Mouse (Mus musculus) B cell, adult 2 months (primary cell): ENCODE results near the gene Nelfb.

ENCODE experiments used
- DNase-seq, 2 experiments: peaks; one replicate each; pipeline ENCODE4 v3.0.0; 2022

The Nelfb gene

DNA sequence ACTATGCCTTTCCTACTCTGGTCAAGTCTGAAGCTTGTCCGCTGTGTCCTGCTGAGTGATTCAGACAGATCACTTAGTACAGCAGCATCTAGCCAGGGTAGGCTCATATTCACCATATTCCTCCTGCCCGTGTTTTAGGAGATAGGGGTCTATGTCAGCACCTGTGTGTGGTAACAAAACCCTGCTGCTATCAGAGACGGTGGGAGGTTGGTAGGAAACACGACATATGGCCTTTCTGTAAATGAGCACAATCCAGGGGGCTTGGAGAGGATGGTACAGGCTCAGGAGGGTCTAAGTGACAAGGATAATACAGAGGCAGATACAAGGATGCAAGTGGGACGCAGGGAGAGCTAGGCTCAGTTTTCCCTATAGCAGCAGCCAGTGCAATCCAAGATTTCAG, 18.3 kb upstream of the Nelfb start:
- DNase-seq = no peak

DNA sequence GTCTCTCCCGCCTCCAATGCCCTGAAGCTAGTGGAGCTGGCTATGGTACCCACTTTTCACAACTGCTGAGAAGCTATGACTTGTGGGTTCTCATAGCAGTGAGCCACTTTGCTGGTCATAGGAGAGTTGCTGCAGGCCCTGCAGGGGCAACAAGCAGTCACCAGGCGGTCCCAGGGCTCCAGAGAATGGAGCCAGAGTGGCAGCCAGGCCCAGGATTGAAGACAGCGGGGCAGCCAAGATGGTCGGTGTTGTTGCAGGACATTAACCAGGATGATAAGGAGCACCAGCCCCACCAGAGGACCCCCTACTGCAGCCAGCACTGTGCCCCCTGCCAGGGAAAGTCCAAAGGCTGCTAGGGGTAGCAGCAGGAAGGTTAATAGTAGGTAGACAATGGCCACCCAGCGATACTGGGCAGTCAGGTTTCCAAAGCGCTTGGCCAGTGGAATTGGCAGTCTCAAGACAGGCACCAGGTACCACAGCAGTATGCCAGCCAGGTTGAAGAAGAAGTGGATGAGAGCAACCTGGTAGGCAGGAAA, 17.8 kb upstream of the Nelfb start:
- DNase-seq = no peak

DNA sequence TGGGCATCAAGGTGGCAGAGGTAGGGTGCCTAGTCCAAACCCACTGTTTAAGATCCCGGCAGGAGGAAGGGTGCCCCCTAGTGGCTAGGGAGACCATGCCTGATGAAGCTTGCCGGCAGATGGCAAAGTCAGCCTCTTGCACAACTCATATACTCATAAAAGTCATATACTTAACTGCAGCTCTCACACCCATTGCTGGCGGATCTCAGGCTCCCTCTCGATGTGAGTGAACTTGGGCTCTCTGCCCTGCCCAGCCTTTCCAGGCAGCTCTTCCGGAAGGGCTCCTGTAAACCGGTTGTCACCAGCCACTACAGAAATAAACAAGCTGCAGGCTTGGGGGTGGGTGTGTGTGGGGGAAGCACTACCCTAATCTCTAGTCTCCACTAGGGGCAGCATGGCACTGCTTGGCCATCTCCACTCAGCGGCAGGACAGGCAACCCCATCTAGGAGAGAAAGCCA, 17.2 kb upstream of the Nelfb start:
- DNase-seq = peak; percentile 91

DNA sequence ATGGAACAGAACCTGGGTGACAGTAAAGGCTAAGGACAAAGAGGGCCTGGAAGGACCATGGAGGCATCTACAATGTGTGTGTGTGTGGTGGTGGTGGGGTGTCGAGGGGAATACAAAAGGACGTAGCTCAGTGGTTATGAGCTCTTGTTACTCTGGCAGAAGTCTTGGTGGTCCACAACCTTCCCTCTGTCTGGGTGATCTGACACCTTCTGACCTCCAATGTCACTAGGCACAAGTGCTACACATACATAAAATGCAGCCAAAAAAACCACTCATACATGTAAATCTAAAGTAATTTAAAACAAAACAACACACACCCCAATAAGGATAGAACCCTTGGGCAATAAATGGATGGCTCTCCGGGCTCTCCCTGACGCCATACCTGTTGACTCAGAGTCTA, 16.1 kb upstream of the Nelfb start:
- DNase-seq = no peak

DNA sequence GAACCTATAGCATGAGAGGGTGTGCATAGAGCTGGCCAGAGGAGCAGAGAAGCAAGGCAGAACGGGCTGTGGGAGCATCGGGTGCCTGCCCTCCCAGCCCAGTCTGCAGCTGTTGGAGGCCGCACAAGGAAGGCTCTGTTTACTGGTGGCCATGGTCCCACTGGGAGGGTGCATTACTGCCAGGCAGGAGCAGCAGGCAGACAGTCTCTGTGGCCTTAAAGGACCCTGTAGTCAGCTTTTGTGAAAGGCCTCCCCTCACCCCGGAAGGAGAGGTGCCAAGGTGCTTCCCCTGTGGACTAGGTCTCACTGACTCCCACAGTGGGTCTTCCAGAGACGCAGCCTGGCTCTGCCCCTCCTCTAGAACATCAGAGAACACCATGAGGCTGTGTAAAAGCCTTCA, 15.6 kb upstream of the Nelfb start:
- DNase-seq = no peak

DNA sequence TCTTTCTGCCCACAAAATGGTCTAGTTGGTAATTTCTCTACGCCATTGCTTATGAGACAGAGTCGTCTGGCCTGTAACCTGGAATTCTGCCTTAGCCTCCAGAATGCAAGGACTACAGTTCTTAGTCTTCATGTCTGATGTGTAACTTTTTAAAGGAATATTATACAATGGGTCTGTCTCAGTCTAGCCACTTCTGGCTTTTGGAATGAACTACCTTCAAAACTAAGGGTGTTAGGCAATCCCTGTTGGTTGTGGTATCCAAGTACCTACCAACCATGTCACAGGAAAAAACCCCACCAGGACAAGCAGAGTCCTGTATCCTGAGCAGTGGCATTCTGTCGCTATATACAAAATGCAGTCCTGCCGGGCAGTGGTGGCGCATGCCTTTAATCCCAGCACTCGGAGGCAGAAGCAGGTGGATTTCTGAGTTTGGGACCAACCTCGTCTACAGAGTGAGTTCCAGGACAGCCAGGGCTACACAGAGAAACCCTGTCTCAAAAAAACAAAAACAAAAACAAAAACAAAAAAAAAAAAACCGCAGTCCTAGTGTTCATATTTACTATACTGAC, 14.6 kb upstream of the Nelfb start:
- DNase-seq = no peak

DNA sequence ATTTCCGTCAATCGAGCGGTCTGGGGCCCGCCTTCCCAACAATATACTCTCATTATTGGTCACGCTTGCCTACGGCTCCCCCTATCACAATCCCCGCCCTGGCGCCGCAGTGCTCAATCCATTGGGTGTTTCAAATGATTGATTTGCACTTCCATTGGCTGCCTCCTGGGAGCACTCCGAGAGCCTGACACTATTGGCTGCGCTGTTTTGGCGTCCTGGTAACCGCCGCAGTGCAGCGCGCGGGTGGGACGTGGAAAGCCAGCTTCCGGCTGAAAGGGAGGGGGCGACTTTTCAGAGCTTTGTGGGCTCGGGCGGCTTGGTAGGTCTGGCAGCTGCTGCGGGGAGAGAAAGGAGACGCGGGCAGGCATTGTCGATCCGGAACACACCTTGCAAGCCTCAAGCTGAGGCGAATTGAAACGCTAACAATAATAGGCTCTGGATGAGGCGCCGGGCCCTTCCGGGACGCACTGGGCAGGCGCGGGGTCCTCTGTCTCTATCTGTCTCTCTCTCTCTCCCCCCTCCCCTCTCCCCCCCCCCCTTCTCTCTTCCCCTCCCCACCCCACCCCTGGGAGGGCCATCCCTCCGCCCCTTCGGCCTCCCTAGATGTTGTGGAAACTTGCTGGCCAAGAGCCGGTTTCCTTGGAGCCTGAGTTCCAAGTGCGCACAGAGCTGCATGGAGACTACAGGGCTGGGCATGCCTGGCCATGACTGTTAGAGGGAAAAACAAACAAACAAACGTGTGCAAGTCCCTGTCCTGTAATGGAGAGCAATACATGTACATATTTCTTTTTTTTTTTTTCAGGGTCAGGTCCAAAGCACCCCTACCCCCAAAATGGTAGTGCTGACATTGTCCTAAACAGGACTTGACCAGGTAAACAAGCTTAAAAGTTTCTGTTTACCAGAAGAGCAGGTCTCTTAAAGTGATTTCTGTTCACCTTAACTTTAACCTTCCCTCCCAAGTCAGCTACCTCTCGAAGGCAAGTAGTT, 13.8 kb upstream of the Nelfb start:
- DNase-seq = peak; percentile 94 to 97

DNA sequence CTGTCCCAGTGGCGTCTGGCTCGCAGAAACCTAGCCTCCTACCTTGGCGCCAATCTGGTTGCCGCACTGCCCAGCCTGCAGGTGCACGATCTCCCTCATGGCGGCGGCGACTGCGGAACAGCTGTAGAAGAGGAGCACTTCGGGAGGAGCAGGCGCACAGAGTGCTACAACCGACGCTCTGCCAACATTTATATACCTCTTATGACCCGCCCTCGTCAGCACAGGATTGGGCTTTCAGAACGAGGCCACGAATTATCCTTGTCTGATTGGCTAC, 13.1 kb upstream of the Nelfb start, which contains the start of gene Tubb4b:
TSS of gene Tubb4b (minus strand) at position 211 of the 274 bp plus-strand sequence.
- no peak for DNase-seq

DNA sequence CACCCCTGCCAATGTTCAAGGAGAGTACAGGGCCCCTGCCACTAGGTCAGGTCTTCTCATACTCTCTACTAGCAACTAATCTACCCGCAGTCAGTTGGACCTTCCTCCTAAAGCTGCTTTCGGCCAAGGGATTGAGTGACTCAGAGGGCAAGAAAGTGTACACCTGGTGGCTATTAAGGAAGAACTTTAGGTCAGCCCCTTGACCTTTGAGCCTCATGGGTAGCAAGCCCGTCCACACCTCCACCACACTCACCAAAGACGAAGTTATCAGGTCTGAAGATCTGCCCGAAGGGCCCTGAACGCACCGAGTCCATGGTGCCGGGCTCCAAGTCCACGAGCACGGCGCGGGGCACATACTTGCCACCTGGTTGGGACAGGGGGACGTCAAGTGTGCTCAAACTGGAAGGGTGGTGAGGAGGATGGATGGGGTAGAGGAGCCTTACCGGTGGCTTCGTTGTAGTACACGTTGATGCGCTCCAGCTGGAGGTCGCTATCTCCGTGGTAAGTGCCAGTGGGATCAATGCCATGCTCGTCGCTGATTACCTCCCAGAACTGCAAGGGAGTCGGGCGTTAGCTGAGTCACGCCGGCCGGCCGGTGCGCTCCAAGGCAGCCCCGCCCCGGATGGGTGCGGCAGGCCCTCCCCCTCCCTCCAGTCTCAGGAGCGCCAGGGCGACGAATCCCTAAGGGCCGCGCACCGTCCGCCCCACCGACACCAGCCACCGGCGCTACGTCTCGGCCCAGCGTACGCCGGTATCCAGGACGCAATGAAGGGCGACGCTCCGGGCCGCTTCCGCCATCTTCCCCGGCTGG, 12.6 kb upstream of the Nelfb start:
- DNase-seq = peak in 1 of 2 experiments; percentile 79

DNA sequence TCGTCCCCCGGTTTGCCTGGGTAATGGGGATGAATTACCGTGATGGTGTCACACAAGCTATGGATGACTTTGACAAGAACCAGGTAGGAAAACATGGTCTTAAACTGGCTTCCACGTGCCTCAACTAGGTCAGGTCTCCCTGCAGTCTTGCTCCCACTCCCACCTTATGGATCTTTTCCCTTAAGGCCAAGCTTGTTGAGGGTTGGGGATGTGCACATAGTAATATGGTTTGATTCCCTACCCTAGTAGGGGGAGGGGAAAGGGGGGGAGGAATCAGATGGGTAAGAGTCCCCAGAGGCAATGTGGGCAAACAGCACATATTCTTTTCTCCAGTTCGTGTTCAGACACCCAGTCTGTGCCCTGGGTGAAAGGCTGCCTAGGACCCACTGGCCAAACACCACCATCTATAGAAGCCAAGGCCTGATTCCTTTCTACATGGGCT, 10.1 kb upstream of the Nelfb start:
- DNase-seq = no peak

DNA sequence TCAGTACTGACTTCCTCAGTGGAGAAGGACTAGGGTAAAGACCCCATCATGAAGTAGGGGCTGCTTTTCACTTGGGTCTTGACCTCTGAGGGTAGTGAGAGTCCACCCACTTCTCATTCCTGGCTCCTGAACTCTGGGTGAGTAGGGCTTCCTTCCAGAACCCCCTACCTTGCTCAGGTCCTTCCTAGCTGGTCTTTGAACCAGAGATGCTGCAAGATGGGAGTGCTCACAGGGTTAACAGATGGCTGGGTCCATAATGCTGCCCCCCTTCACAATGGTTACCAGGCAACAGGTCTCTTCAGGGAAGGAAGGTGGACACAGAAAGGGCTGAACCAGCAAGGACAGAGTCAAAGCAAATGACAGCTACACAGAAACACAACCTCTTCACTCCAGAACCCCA, 7.2 kb upstream of the Nelfb start, which contains the start of gene Fam166a:
TSS of gene Fam166a (plus strand) at position 301 of the 400 bp plus-strand sequence.
- no peak for DNase-seq

DNA sequence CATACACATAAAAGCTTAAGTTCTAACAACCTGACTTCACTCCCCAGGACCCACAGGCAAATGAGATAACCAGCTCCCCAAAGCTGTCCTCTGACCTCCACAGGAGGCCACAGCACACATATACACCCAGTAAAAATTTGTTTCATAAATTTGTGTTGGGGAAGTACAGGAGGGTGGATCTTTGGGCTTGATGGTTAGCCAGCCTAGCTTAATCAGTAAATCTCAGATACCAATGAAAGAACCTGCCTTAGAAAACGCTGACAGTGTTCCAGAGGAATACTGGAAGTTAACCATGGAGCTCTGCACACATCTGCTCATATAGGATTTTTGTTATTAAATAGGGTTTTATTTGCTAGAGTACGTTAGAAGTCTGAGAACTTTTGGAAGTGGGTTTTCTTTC, 6.4 kb upstream of the Nelfb start:
- DNase-seq = no peak

DNA sequence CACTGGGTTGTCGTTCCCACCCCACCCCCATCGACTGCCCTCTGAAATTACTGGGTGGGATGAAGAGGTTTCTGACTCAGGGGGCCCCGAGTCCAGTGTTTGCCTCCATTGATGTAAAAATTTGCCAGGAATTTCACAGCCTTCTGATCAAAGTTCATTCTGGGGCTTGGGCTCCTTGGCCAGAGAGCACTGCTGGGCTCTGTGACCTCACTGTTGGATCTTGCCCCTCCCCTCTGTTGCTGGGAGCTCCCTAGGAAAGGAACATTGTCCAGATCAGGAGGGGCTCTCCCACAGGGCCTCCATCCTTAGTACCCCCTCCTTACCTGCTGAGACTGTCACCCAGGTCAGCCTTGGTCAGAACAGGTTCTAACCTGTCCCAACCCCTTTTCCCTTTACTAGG, 3.2 kb upstream of the Nelfb start, which contains the start of gene Stpg3:
TSS of gene Stpg3 (minus strand) at position 194 of the 400 bp plus-strand sequence.
- DNase-seq = no peak

DNA sequence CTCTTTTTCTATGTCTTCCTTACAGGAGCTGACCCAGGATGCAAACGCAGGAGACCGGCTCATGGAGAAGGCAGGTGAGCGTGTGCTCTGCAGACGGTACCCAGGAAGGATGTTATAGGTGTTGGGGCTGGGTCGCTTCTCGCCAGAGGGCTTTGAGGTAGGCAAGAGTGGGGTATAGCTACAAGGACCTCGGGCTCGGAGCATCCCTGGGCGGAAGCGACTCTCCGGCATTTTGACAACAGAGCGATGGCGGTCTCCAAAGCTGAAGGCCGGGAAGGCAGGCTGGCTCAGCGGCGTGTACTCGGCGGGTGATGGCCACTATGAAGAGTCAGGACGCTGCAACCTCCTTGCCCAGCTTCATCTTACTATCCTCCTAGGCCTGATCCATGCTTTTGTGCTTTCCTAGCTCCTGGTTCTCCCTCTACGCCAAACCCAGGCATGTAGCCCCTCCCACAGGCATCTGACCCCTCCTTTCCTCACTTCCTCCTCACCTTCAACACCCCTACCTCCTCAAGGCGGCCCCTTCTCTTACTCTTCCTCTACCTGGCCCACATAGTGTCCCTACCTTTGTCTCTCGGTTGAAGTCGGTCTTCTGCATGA, 2.1 kb upstream of the Nelfb start:
- DNase-seq = no peak

DNA sequence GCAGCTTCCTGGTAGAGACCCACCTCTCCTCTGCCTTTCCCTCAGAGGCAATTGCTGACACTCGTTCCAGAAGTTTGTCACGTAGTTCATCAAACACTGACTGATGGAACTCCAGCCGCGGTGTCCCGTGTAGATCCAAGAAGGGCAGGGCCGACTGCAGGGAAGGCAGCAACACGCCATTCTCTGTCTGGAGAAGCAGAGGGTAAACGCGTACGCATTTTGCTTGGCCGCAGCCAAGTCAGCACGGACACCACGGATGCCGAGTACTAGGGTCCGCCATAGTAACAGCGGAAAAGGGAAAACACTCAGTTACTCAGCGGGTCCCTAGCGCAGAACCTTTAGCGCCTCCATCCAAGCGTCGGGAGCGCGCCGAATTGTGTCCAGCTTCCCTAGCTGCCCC, 603 bp downstream of the Nelfb start:
- no peak for DNase-seq

DNA sequence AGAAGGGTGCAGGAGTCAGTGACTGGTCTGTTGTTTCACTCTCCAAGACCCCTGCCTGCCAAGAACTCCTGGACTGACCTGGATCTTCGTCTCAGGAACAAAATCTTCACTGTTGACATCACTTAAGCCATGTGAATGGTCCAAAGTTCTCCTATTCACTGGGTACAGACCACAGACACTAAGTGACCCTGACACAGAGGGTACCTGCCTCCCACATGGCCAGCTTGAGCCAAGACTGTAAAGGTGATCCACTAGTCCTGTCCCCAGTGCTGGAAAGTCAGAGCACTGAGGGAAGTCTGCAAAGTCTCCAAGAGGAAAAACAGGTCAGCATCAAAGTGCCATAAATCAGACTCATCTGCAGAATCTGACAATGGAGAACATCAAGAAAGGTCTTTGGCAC, 3.7 kb downstream of the Nelfb start:
- DNase-seq = no peak

DNA sequence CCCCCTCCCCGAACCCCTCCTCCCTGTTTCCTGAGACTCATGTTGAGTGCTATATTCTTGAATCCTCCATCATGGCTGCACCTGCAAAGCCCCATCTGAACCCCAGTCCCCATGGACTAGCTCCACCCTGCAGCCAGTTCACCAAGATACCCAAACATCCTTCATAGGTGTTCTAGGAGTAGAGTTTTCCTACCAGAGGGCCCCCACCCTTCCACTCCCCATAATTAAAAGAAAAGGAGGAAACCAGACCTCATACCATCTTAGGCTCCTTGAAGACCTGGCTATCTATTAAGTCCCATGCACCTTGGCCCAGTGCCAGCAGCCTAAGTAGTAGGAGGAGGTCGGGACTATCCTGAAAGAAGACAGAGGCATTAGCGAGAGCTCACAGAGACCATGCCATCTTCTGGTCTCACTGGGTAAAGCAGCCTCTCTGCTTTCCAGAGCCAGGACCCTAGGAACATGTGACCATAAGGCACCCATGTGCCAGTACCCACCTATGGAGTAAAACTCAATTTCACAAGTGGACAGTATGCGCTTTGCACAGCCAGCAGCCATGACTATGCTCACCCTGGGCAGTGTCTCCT, 7.6 kb downstream of the Nelfb start:
- DNase-seq = no peak

DNA sequence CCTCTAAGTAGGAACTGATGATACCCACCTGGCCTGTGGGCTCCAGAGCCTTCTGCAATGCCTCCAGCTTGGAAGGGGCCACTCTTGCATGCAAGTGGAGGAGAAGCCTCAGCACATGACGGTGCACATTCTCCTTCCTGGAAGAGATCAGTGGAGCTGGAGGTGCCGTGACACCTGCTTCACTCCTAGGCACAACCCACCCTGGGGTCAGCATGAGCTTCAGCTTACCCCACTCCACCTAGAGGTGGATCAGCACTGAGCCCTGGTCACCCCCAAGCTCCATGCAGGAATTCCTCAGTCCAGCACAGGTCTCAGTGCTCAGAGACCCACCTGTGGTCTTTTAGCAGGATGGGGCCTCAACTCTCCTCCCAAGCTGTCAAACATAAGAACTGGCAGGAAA, 10.7 kb downstream of the Nelfb start:
- DNase-seq = no peak

DNA sequence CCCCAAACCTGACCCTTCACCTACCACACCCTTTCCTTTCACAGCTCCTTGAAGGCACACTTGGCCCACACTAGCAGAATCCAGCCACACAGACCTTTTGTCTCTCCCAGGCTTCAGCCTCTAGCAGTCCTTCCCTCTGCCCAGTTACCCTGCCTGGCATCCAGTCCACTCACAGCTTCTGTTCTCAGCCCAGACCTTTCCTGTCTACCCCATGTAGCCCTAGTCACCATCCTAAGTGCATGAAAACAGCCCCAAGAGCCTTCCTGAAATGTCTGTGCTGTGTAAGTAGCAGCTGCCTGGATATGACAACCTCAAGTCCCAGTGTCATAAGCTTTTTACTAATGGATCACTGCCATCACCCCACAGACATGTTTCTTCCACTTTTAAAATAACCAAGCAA, 13.3 kb downstream of the Nelfb start:
- DNase-seq = no peak

DNA sequence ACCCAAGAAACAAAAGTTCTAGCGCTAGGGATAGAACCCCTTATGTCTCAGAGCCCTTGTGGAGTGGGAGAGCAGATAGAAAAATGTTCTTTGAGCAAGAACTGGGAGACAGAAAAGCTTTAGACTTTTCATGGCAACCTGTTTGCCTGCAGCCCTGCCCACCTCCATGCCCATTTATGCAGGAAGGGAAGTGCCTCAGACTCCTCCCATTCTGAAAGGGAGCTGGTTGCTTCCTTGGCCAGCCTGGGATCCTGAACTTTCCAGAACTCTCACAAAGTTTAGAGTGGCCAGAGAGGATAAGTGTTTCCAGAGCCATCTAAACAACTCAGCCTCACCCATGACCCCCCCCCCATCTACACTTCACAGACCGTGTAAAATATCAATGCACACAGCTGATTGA, 14.1 kb downstream of the Nelfb start:
- DNase-seq = no peak

DNA sequence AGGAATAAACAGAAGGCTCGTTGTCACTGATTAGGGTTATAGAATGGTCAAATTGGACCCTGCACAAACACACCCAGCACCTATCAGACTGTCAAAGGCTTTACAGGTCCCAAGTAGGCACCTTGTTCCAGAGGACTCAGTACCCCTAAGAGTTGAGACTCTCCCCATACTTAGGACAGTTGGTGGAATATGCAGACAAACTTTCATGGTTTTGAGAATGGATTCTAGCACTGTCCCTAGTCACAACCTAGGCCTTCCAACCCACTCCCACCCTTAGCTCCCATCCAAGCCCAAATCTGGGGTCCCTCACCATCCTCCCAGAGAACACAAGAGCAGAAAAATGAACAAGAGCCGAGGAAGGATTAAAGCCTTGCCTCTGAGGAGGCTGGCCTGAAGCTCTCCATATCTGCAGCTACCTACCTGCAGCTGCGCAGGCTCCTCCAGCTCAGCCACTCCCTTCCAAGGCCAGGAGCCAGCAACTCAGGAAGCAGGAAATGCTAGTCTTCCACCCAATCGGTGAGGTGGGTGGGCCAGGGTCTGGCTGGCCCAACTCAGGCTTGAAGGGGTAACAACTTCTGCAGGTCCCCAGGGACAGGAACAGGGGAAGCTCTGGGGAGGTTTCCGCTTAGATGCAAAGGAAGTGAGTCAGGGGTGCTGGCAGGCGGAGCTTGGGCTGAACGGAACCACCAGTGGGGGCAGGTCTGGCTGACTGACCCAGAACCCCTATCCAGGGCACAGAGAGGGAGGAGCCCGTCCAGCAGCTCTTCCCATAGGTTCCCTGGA, 14.9 kb downstream of the Nelfb start, which contains the start of gene Tor4a:
TSS of gene Tor4a (minus strand) at position 715 of the 783 bp plus-strand sequence.
- DNase-seq = peak; percentile 90 to 92
